Mouse (Mus musculus) megakaryocyte, embryonic 14.5 days (primary cell): ENCODE results near the gene Sfi1.
"Not testable (repeated sequence)": the region's sequence is repeated elsewhere in the genome, so short reads cannot be mapped to it uniquely, and the experiment has no call there.

ENCODE experiments used
- FLI1 ChIP-seq: IDR thresholded peaks from 2 replicates; pipeline ENCODE4 v1.6.1; 2012; ENCODE audit warnings: low read length, inconsistent platforms, mixed read lengths
- GATA1 ChIP-seq: IDR thresholded peaks from 3 replicates; pipeline ENCODE4 v1.6.1; 2012; ENCODE audit warnings: mixed read lengths, low read length, inconsistent platforms, borderline replicate concordance

- TF ChIP-seq GATA1, FLI1: not testable (repeated sequence)
These were observed 30.1 kb downstream of the Sfi1 start for GRCm38 (mm10) chr11:3163122-3163521.
